Mouse (Mus musculus) urinary bladder, postnatal 14 days (tissue): ENCODE data around the gene Noxred1.
A peak's percentile ranks its signal among the peaks of the same experiment; 100 is the strongest.
"Not testable (repeated sequence)": the region's sequence is repeated elsewhere in the genome, so short reads cannot be mapped to it uniquely, and the experiment has no call there.

ENCODE experiments used
- DNase-seq: peaks from one replicate; pipeline ENCODE4 v3.0.0; 2021; ENCODE audit warnings: low spot score

The Noxred1 gene

DNA sequence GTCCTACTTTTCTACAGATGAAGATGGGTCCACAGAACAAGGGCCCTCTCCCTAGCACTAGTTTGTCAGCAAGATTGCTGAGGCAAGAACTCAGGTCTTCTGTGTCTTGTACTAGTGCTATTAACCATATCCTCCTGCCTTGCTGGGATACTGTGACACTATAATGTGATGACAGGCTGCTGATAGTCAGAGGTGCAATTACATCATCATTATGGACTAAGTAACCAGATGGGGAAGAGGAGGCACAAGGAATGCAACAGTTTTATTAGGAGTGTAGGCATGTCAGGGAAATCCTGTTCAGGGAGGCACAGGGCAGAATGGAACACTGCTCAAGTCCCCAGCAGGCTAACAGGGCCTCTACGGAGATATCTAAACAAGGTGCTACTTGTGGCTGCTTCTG, at the start of gene Noxred1:
Gene Noxred1 (minus strand): TSS at position 101 of the 400 bp plus-strand sequence.
- no peak for DNase-seq

DNA sequence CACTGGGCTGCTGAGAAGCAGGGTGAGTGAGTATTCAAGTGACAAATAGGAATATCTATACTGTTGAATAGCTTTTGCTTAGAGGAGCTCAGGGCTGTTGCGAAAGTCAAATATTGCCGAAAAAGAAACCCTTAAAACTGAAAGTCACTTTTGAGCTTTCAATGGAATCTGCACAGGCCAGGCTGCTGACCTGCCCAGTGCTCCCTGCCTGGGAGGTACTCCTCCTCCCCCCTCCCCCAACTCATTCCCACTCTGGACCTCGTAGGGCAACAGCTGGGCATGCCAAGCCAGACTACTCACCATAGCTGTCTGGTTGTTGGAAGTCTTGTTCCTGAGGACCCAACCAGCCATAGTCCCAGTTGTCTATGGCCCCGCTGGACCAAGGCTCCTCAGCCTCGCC, 46.2 kb upstream of the Noxred1 start:
- DNase-seq = no peak

DNA sequence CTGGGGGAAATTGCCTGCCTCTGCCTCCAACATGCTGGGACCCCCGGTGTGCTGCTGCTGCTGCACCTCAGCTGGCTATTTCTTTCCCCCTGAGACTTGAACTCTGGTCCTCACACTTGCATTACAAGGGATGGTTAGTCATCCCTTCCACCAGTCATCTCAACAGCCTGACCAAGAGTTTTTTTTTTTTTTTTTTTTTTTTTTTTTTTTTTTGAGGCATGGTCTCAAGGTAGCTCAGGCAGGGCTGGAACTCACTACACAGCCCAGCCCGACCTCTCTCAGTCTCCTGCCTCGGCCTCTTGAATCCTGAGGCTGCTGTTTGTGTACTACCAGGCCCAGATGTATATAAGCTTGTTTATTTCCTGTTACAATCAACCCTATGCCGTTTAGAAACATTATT, 45.7 kb upstream of the Noxred1 start:
- DNase-seq = no peak

DNA sequence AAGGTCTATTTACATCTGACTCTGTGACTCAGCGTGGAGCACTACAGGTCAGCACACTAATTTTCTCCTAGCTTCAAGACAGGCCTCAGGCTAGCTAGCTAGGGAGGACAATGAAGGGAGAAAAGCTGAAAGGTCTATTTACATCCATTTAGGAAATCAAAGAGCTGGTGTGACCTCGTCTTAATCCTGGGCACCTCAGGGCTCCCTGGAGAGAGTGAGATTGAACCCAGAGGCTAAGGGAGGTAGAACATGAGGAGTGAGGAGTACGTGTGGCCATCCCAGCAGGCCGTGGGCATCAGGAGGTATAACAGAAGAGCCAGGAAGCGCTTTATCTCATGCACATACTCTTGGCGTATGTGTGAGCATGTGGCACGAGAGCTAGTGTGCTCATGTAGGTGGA, 45.2 kb upstream of the Noxred1 start:
- no peak for DNase-seq

DNA sequence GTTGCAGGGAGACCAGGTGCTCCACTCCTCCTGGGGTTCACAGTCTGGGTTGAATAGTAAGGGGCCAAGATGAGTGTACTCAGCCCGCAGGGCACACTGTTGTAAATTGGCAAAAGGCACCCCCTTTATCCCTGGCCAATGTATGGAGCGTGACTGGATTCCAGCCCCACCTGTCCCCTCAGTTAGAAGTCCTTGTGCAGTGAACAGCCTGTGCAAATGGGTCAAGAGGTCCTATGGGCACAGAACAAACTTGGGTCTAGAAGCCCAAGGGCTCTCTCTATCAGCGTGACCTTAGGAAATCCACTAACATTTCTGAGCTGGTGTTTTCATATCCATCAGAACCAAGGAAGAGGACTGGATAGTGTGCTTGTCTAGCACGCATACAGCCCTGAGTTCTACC, 44.2 kb upstream of the Noxred1 start:
- no peak for DNase-seq

DNA sequence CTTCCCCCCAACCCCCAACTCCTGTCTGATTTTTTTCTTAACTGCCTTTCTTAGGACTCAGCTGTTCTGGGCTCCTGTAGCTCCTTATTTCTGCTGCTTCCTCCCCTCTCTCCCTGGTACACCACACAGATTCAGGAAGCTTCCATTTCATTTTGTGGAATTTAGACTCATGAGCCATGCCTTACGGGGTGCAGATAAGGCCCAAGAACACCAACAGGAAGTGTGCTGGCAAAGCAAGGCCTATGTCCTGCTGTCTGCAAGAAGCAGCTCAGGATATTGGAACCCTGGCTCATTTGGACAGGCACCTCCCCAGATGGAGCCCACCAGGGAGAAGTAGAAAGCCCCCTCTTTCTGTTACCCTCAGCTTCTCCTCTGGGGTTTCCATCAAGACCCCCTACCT, 43.2 kb upstream of the Noxred1 start:
- no peak for DNase-seq

DNA sequence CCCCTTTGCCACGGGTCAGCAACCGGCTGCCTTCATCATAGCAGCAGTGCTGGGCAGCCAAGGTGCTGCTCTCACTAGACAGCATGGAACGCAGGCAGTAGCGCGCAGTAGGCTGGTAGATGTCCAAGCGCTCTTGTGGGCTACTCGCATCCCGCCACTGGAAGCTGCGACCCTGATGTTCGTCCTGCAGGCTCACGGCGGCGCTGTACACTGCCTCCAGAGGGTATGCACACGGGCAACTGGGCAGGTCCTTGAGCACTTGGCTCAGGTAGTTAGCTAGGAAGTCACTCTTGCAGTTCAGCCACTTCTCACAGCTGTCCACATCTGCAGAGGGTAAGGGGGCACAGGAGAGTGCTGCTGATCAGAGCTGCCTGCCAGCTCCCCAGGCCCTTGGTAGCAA, 41.3 kb upstream of the Noxred1 start:
- no peak for DNase-seq

DNA sequence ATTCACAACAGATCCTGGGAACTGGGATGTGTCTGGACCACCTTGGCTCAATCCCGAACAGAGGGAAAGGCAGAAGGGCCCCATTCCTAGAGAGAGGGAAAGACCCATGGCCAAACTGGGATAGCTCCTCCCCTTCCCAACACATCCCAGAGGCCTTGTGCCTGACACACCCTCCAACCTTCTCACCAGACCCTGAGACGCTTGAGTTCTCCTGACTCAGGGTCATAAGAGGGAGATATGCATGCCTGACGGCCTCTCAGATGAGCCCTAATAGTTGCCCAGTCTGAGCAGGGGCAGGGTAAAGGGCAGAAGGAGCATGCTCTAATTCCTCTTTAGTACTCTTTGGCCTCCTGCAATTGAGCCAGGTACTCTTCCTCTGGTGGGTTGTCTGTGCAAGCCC, 40.8 kb upstream of the Noxred1 start:
- no peak for DNase-seq

DNA sequence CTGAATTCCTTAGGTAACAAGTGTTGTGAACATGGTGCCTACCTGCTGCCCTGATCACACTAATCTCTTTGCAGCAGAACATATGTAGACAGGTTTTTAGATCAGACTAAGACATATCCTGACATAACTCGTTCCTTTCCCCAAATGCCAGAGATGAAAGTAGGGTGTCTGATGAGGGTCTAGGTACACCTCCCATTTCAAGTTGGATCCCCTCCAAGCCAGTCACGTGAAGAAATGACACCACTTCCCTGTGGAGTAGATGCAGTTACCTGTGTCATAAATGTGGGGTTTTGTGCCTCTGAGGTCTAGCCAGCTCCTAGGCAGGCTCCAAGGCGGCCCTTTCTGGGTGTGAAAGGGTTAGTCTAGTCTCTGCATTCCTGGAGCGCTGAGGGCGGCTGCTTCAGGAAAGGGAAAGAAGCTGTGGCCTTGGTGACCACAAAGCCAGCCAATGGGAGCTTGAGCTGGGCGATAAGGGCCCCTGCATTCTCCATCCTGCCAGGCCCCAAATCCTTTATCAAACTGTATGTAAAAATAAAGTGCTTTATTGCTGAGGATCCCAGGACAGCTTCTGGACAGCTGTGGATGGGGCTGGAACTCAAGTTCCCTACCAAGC, 39.7 kb upstream of the Noxred1 start:
- no peak for DNase-seq

DNA sequence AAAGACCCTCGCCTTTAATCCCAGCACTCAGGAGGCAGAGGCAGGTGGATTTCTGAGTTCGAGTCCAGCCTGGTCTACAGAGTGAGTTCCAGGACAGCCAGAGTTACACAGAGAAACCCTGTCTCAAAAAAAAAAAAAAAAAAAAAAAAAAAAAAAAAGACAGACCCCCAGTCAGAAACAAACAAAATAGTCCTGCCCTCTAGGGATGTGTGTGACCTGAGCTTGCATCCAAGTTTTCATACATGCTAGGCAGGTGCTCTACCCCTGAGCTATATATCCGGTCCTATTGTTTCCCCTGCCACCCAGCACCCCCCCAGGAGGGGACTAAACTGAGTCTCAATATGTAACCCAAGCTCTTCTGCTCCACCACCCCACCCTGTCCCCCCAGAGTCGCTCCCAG, 38.7 kb upstream of the Noxred1 start:
- not testable (repeated sequence) for DNase-seq

DNA sequence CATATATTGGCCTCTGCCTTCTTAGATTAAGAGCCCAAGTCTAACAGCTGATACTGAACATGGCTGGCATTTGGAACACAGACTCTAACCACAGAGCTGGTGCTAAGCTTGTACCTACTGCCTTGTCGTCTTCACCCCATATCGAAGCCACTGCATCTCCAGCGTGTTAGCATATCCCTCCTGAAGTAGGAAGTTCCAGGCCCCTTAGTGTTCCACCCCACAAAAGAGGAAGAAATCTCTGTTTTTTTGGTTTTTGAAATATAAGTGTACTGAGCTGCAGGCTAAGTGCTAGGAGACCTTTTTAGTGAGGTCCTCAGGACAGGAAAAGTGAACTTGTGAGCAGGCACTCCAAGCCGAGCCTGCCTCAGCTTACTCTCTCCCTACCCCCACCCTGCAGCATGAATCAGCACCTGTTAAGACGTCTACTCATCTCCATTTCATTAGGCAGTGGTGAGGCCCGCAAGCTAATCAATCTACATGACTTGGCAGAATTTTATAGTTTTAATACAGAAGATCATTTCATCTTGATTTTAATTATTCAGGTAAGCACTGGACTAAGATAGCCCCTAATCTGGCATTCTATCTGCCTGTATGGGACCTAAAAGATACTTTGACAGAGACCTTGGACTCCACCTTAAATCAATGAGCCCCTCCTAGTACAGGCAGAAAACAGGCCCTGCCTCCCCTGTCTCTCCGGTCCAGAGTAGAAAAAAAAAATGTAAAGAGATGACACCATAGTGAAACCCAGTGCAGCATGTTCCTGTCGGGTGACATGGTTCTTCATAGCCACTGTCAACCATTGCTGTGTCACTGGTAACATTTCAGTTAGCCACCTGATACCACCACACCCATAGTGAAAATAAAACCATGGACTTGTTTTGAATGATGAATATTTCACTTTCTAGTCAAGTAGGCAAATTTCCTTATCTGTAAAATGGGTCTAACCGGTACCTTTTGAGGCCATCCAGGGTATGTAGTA, 36.6 kb upstream of the Noxred1 start:
- no peak for DNase-seq

DNA sequence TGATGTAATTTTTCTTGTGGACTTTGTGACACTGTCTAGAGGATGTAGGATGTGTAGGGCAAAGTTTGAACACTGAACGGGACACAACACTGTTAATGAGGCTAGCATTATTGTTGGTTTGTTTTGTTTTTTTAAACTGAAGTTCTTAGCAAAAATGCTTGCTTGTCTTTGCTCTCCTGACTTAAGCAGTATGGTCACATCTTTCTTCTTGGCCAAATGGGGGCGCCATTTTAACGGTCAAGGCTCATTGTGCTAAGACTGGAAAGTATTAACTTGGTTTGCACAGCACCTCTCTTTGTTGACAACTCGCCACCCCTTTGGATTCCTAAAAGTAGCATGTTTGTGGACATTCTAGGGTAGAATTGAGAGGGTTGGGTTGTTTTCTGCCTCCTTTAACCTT, 29.1 kb upstream of the Noxred1 start:
- DNase-seq = peak; percentile 19

DNA sequence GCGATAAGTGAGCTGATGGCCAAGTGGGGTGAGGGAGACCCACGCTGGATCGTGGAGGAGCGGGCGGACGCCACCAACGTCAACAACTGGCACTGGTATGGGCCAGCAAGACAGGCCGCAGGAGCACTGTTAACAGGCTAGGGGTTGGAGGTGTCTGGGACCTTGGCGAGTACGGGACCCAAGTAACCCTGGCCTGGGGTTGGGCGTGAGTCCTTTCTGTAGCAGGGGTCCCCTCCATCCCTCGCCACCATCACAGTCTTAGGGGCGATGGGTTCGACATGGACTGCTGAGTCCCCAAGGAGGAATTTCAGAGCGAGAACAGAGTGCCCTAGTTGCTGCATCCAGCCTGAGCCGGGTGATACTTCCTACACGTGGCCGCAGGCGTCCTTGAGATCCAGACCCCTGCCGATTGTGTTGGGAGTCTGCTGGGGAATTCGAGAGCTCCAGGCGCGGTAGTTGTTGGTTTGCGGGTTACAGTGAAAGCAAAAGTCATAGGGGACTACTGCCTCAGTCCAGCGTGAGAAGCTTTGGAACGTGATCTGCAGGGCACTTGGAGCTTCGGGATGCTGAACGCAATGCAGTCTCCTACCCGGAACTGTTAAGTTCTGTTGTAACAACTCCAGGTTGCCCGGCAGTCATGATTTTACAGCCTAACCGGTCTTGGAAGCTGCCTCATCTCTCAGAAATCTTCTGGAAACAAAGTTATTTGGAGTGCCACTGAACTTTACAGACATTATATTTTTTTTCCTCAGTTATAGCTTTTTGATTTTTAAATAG, 28.5 kb upstream of the Noxred1 start:
- no peak for DNase-seq

DNA sequence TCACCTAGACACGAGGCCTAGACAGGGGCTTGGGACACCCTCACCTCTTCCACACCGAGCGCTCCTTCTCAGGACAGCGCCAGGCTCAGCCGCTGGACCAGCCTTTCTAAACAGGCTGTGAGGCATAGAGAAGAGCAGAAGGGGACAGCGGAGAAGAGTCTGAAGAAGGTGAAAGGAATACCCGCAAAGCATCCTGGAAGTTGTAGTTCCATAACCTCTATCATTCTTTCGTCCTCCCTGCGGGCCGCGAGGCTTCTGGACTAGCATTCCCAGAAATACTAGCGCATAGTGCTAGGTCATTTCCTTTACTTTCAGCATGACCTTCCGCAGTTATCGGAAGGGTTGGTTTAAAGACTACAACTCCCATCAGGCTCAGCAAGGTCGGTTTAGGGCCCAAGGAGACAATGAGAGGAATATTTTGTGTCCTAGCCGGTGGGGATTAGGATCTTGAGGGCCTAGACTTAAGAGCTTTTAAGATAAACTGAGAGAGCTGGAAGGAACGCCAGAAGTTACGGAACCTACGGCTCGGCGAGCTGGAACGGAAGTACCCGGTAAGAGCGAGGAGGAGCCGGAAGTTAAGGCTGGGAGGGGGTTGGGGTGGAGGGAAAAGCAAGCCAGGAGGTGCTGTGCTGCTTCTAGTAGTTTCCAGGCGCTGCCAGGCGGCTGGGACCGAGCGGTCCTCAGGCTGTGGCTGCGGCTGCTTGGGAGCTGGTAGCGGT, 27.7 kb upstream of the Noxred1 start, which contains the start of the genes Vipas39 and Ahsa1:
Gene Vipas39 (minus strand): TSS at position 149 of the 719 bp plus-strand sequence.
Gene Ahsa1 (plus strand): TSS at position 372 of the 719 bp plus-strand sequence.
- DNase-seq = peak; percentile 87

DNA sequence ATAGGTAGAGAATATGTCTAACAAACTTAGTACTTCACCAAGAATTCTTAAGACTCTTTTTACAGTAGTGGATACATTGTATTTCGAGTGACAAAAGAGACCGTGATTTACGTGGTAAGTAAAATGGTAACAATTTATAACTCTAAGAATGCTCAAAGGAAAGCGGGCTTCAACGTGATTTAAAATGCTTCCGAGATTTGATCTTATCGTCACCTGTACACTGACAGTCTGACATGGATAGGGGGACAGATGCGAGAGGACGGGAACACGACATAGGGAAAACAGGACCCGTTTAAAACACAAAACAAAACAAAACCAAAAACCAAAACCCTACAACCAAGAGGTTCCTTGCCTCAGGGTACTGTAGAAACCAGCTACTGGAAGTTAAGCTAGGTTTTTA, 26.9 kb upstream of the Noxred1 start:
- no peak for DNase-seq

DNA sequence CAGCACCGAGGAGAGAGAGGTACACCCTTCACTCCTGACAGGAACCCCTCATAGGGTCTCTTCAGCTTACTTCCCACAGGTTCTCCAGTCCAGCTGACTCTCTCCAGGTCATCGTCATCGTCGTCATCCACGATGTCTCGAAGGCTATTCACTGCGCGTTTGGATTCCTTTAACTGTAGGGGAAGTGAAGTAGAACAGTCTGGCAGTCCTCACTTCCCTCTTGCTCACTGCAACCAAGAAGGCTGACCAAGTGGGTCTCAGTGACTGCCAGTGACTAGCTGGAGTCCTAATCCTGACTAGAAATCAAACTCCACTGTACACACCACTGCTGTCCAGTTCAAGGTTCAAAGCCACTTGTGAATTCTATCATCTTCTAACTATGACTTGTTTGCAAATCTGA, 22.0 kb upstream of the Noxred1 start:
- DNase-seq = no peak

DNA sequence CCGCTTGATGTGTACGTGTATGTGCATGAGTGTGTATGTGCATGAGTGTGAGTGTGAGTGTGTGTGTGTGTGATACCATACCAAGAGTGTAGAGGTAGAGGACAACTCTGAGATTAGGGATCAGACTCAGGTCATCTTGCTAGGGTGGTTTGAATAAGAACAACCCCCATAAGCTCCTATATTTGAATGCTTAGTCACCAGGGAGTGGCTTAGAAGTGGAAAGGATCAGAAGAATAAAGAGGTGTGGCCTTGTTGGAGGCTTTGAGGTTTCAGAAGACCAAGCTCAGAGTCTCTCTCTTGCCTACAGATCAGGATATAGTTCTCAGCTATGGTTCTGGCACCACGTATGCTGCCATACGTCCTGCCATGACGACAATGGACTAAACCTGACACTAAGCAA, 18.1 kb upstream of the Noxred1 start:
- DNase-seq = no peak

DNA sequence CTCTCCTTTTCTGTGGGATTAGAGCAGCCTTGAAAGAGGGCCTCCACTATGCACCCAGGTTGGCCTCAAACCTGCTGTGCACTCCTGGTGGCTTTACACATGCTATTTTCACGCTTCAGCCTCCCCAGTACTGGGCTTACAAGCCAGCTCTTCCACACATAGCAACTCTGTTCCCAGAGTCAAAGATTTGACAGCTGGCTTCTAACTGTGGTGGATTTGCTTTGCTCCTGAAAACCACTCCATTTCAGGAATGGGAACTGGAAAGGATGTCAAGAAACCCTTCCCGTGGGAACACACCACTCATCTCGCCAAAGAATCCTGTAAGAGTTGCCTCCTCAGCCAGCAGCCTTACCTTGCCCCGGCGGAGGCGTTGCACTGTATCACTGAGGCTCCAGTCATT, 15.3 kb upstream of the Noxred1 start:
- no peak for DNase-seq

DNA sequence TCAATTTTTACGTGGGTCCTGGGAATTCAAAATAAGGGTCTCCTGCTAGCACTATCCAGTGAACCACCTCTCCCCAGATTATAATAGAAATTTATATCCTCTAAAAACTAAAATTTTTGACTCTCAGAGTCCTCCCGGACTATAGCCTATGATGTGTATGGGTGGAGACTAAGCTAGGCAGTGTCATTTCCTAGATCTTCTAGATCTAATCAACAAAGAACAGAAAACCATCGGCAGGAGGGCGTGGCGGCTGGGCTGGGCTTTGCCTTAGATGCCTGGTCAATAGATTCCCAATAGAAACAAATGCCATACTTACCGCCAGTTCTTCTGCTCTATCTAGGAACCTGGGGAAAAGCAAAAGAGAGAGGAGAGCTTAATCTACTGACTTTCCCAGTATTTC, 11.6 kb upstream of the Noxred1 start:
- DNase-seq = no peak

DNA sequence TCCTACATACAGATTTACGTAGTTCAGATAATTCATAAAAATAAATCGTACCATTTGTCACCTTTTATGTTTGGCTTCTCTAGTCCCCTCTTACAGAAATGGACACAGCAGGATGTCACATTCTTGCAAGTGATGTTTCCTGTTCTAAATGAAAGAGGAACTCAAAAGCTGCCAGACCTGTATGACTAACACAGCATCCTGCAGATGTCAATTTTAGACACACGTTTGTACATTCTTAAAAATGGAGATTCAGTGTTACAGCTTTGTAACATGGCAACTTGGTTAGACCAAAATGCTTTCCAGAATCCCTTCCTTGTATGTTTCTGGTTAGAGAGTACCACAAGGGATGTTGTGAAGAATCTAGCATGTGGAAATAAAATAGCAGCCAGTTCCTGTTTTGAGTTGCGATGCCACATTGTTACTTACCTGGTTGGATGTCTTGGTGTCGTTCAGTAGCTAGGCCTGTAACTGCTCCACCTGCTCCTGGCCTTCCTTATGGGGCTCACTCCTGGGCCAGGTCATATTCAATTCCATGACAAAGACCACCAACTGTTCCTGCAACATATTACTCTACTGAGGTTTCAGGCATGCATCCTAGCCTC, 1.5 kb downstream of the Noxred1 start:
- DNase-seq = no peak

DNA sequence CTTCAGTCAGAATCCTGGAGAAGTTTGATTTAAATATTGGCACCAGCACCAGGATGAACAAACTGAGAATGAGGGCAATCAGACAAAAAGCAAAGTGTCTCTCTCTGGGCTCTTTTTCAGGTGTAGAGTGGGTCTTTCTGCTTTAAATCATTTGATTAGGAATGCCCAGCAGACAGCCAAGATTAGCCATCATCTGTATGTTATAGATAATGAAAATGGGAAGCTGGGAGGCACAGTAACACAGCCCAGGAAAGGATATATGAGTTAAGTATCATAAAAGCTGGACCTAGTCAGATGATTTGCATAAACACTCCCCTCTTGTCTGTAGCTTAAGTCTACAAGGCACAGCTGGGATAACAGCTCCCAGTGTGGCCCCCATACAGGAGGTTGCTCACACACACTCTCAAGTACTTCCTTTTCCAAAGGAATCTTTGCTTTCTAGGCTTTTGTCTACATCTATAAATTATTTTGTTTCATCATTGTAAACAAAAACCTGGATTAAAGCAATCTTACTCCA, 8.1 kb downstream of the Noxred1 start:
- no peak for DNase-seq
